Mouse (Mus musculus) CH12.LX (cell line): ENCODE data around the gene Tspan3. TPM values are rescaled to one million over a fixed set of nuclear protein-coding genes. Genes with fewer than 3 reads are reported as not detected.

ENCODE experiments used
- DNase-seq: peaks from one replicate; pipeline ENCODE4 v3.0.0-alpha.2; 2013; ENCODE audit errors: extremely low read depth
- H3K27ac ChIP-seq: 2 replicates; pipeline ENCODE4 v1.5.1; 2012; ENCODE audit warnings: low read depth, mild to moderate bottlenecking, control low read depth, moderate library complexity; ENCODE audit not compliant: insufficient read depth
- H3K27me3 ChIP-seq: replicated peaks from 2 replicates; pipeline ENCODE3; 2012; ENCODE audit warnings: inconsistent platforms
- H3K36me3 ChIP-seq, 2 experiments: replicated peaks in 1 of 2; 2 replicates each; pipeline versions ENCODE3 to v1.6.1; 2012; ENCODE audit warnings: inconsistent platforms in 1 of 2, low read length in 1 of 2, mild to moderate bottlenecking in 1 of 2, mixed read lengths in 1 of 2, moderate library complexity in 1 of 2; ENCODE audit not compliant: control insufficient read depth in 1 of 2, insufficient read depth in 1 of 2
- H3K4me1 ChIP-seq, 2 experiments: 2 replicates each; pipeline ENCODE4 v1.6.1; 2012; ENCODE audit warnings: inconsistent platforms in 1 of 2, moderate library complexity in 1 of 2; ENCODE audit not compliant: insufficient read depth in 2 of 2, control insufficient read depth in 1 of 2
- H3K4me2 ChIP-seq: 2 replicates; pipeline ENCODE4 v1.6.1; 2012; ENCODE audit warnings: low read depth, mild to moderate bottlenecking, control low read depth; ENCODE audit not compliant: poor library complexity, insufficient read depth, severe bottlenecking
- H3K4me3 ChIP-seq, 3 experiments: fragments of 150-350 bp in 1 of 3; sonication (generic) in 1 of 3; replicated peaks in 1 of 3; 2 replicates each; pipeline versions ENCODE3 to v1.5.1; 2011 to 2012; ENCODE audit warnings: low read depth in 2 of 3, low read length in 2 of 3, mild to moderate bottlenecking in 2 of 3, moderate library complexity in 2 of 3, control low read depth in 1 of 3, improper control_type of control experiment in 1 of 3, inconsistent platforms in 1 of 3, mixed read lengths in 1 of 3; ENCODE audit not compliant: poor library complexity in 1 of 3
- H3K79me2 ChIP-seq: replicated peaks from 2 replicates; pipeline ENCODE4 v1.6.1; 2012; ENCODE audit warnings: mild to moderate bottlenecking, moderate library complexity; ENCODE audit not compliant: control insufficient read depth, poor library complexity, insufficient read depth, severe bottlenecking; ENCODE audit errors: extremely low read depth
- H3K9ac ChIP-seq: 2 replicates; pipeline ENCODE4 v1.6.1; 2012; ENCODE audit warnings: low read depth, mild to moderate bottlenecking, control low read depth, moderate library complexity; ENCODE audit not compliant: insufficient read depth
- H3K9me3 ChIP-seq: replicated peaks from 2 replicates; pipeline ENCODE3; 2012; ENCODE audit warnings: low read length, inconsistent platforms, mixed read lengths
- BHLHE40 ChIP-seq: IDR thresholded peaks from 2 replicates; pipeline ENCODE4 v1.6.1; 2011; ENCODE audit warnings: mild to moderate bottlenecking, low read depth, low read length, improper control_type of control experiment
- CHD2 ChIP-seq: IDR thresholded peaks from 2 replicates; pipeline ENCODE4 v1.6.1; 2011; ENCODE audit warnings: low read length, improper control_type of control experiment
- CTCF ChIP-seq, 2 experiments: IDR thresholded peaks in 1 of 2; conservative IDR thresholded peaks in 1 of 2; 2 replicates each; pipeline ENCODE4 v1.5.1; 2011 to 2012; ENCODE audit warnings: low read depth in 2 of 2, low read length in 2 of 2, improper control_type of control experiment in 1 of 2, inconsistent platforms in 1 of 2, mild to moderate bottlenecking in 1 of 2, moderate library complexity in 1 of 2
- E2F4 ChIP-seq: IDR thresholded peaks from 2 replicates; pipeline ENCODE4 v1.6.1; 2011; ENCODE audit warnings: low read depth, low read length, improper control_type of control experiment; ENCODE audit not compliant: insufficient replicate concordance
- ELF1 ChIP-seq: IDR thresholded peaks from 2 replicates; pipeline ENCODE4 v1.6.1; 2014; ENCODE audit warnings: low read depth, mild to moderate bottlenecking, inconsistent platforms, low read length, improper control_type of control experiment
- EP300 ChIP-seq: IDR thresholded peaks from 2 replicates; pipeline ENCODE4 v1.6.1; 2011; ENCODE audit warnings: low read length, improper control_type of control experiment
- ETS1 ChIP-seq: conservative IDR thresholded peaks from 2 replicates; pipeline ENCODE4 v1.6.1; 2012; ENCODE audit warnings: low read depth, mild to moderate bottlenecking, inconsistent platforms, low read length, improper control_type of control experiment, moderate library complexity
- HCFC1 ChIP-seq: IDR thresholded peaks from 2 replicates; pipeline ENCODE4 v1.6.1; 2012; ENCODE audit warnings: low read depth, mild to moderate bottlenecking, inconsistent platforms, low read length, improper control_type of control experiment
- IRF4 ChIP-seq: IDR thresholded peaks from 2 replicates; pipeline ENCODE4 v1.6.1; 2014; ENCODE audit warnings: low read depth, mild to moderate bottlenecking, inconsistent platforms, low read length, improper control_type of control experiment
- JUN ChIP-seq: IDR thresholded peaks from 2 replicates; pipeline ENCODE4 v1.6.1; 2011; ENCODE audit warnings: low read depth, mild to moderate bottlenecking, low read length, improper control_type of control experiment, moderate library complexity; ENCODE audit not compliant: insufficient read depth
- JUND ChIP-seq: conservative IDR thresholded peaks from 2 replicates; pipeline ENCODE4 v1.6.1; 2011; ENCODE audit warnings: low read depth, low read length, improper control_type of control experiment
- KAT2A ChIP-seq: IDR thresholded peaks from 2 replicates; pipeline ENCODE4 v1.6.1; 2012; ENCODE audit warnings: low read length, improper control_type of control experiment, inconsistent platforms; ENCODE audit not compliant: insufficient replicate concordance
- MAFK ChIP-seq: IDR thresholded peaks from 2 replicates; pipeline ENCODE4 v1.6.1; 2011; ENCODE audit warnings: low read length, improper control_type of control experiment; ENCODE audit not compliant: insufficient replicate concordance
- MAX ChIP-seq: IDR thresholded peaks from 2 replicates; pipeline ENCODE4 v1.6.1; 2011; ENCODE audit warnings: low read length, improper control_type of control experiment
- MEF2A ChIP-seq: IDR thresholded peaks from 2 replicates; pipeline ENCODE4 v1.6.1; 2014; ENCODE audit warnings: low read depth, mild to moderate bottlenecking, inconsistent platforms, low read length, improper control_type of control experiment, borderline replicate concordance
- MXI1 ChIP-seq: IDR thresholded peaks from 2 replicates; pipeline ENCODE4 v1.6.1; 2011; ENCODE audit warnings: mild to moderate bottlenecking, low read depth, low read length, improper control_type of control experiment
- MYC ChIP-seq: IDR thresholded peaks from 2 replicates; pipeline ENCODE4 v1.6.1; 2011; ENCODE audit warnings: low read depth, mild to moderate bottlenecking, improper control_type of control experiment, low read length
- PAX5 ChIP-seq: IDR thresholded peaks from 2 replicates; pipeline ENCODE4 v1.6.1; 2012; ENCODE audit warnings: low read length, inconsistent platforms, mixed read lengths
- POLR2A ChIP-seq: IDR thresholded peaks from 2 replicates; pipeline ENCODE4 v1.6.1; 2011; ENCODE audit warnings: low read depth, mild to moderate bottlenecking, improper control_type of control experiment, low read length
- POLR2AphosphoS2 ChIP-seq: IDR thresholded peaks from 2 replicates; pipeline ENCODE4 v1.6.1; 2011; ENCODE audit warnings: low read depth, low read length, improper control_type of control experiment
- RAD21 ChIP-seq: IDR thresholded peaks from 2 replicates; pipeline ENCODE4 v1.6.1; 2011; ENCODE audit warnings: low read depth, mild to moderate bottlenecking, low read length, improper control_type of control experiment, moderate library complexity
- RCOR1 ChIP-seq: conservative IDR thresholded peaks from 2 replicates; pipeline ENCODE4 v1.6.1; 2012; ENCODE audit warnings: low read depth, mild to moderate bottlenecking, inconsistent platforms, low read length, improper control_type of control experiment
- SIN3A ChIP-seq: IDR thresholded peaks from 2 replicates; pipeline ENCODE4 v1.6.1; 2012; ENCODE audit warnings: low read length, improper control_type of control experiment, inconsistent platforms
- TCF12 ChIP-seq: IDR thresholded peaks from 2 replicates; pipeline ENCODE4 v1.6.1; 2014; ENCODE audit warnings: low read depth, mild to moderate bottlenecking, inconsistent platforms, low read length, improper control_type of control experiment
- USF1 ChIP-seq: IDR thresholded peaks from 2 replicates; pipeline ENCODE4 v1.6.1; 2014; ENCODE audit warnings: low read depth, mild to moderate bottlenecking, inconsistent platforms, low read length, improper control_type of control experiment
- ZMIZ1 ChIP-seq: IDR thresholded peaks from 2 replicates; pipeline ENCODE4 v1.6.1; 2012; ENCODE audit warnings: low read depth, mild to moderate bottlenecking, inconsistent platforms, low read length, improper control_type of control experiment
- dilution Hi-C: fragments of 300-500 bp; cut with MboI; formaldehyde crosslinking; loops from 2 replicates; pipeline ENCODE4 v1.14.3; 2020; ENCODE audit warnings: low sequenced_read_pairs; ENCODE audit not compliant: extremely low pct_unique_long_range_greater_than_20kb, extremely low pct_ligation_motif_present
- in situ Hi-C: fragments of 300-500 bp; cut with MboI; formaldehyde crosslinking; loops from 3 replicates; pipeline ENCODE4 v1.14.3; 2019; ENCODE audit warnings: low sequenced_read_pairs, low pct_ligation_motif_present, low pct_unique_long_range_greater_than_20kb, mixed read lengths
- polyA plus RNA-seq: library from polyadenylated mRNA; unstranded; fragments of >175 nt; gene quantifications from 2 replicates; pipeline ENCODE4 v1.2.1, GENCODE M21; 2012; ENCODE audit warnings: low read depth; ENCODE audit not compliant: insufficient read length
- total RNA-seq, 2 experiments: library from RNA; depleted of rRNA; stranded (reverse); fragments of 300-350 nt in 1 of 2; fragments of >200 nt in 1 of 2; gene quantifications; 2 replicates each; pipeline ENCODE4 v1.2.3; 2012 to 2014

Gene Tspan3
- total and polyA plus RNA-seq, 3 experiments, result 34.5 to 85.9 (median 60.4) TPM

DNA sequence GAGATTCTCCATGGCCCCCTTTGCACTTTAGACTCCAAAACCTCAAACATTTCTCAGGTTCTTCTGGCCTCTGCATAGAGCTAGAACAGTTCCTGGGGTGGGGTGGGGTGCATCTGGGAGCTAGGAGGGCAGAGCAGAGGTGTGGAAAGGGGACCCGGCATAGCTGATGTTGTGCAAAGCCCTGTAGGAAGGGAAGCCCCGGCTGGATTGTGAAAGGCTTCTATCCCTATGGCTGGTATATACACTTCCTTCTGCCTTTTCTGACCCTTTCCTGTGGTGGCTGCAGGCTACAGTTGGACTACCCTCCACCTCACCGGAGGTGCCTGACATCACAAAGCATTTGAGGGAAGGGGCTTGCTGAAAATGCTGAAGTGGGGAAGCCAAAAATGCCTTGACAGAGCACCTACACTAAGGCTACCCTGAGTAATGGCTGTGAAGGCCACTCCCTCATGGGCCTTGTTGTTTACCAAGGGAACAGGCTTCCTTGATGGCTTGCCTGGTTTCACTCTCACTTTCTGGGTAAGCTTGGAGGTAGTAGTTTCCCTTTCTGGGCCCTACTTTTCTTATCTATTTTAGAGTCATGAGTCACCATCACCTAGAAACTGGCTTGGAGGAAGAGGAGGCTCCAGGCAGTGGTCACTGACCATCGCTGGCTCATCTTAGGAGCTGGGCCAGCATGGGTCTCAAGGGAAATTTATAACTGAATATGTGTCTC lies 67.5 kb downstream of the Tspan3 start:
- Histone ChIP-seq H3K27me3 (no peaks in the 10 kb centered on the region), H3K79me2 (no peaks in the 10 kb centered on the region), H3K4me1 (peaks cover 21 to 91% of the 10 kb centered on the region in 2 experiments), H3K9me3 (peaks cover 3% of the 10 kb centered on the region), H3K4me3 (no peak overlapping the region), H3K27ac (no peak overlapping the region), H3K36me3 (peaks cover 0 to 23% of the 10 kb centered on the region in 2 experiments), H3K4me2 (peak overlapping the region; percentile 6; the same call in 1 of the 2 replicates), H3K9ac (no peak overlapping the region)
- peak; percentile 69 for TF ChIP-seq JUND
- no peak for TF ChIP-seq USF1
- peak; percentile 80 for TF ChIP-seq EP300
- TF ChIP-seq HCFC1, result peak; percentile 24; the same call in 1 of the 2 replicates
- peak; percentile 73 for TF ChIP-seq TCF12
- peak; percentile 99 for TF ChIP-seq MEF2A
- TF ChIP-seq SIN3A, result peak; percentile 65; the same call in 1 of the 2 replicates
- TF ChIP-seq IRF4, result peak; percentile 82
- no peak for TF ChIP-seq CTCF (conservative IDR thresholded peaks at IDR 0.05 in 1 of 2, IDR thresholded peaks at IDR 0.05 in 1 of 2; ENCODE audit: low read depth in 2 of 2, low read length in 2 of 2)
- TF ChIP-seq BHLHE40, result peak; percentile 73
- TF ChIP-seq MAFK, result peak; percentile 67; the same call in 1 of the 2 replicates
- peak; percentile 62 for TF ChIP-seq MAX
- TF ChIP-seq RAD21, result no peak
- peak; percentile 45; the same call in 1 of the 2 replicates for TF ChIP-seq ELF1
- TF ChIP-seq E2F4, result no peak
- TF ChIP-seq POLR2AphosphoS2, result no peak
- TF ChIP-seq RCOR1, result peak; percentile 79
- TF ChIP-seq POLR2A, result no peak
- 0 out of 2 replicates have a peak, but pooled peaks have one; percentile 18 for TF ChIP-seq MYC
- TF ChIP-seq CHD2, result peak; percentile 35; the same call in 1 of the 2 replicates
- TF ChIP-seq ETS1, result peak; percentile 91
- no peak for TF ChIP-seq PAX5
- peak; percentile 57; the same call in 1 of the 2 replicates for TF ChIP-seq MXI1
- 0 out of 2 replicates have a peak, but pooled peaks have one; percentile 22 for TF ChIP-seq KAT2A
- TF ChIP-seq JUN, result peak; percentile 86
- no peak for TF ChIP-seq ZMIZ1
- DNase-seq, result peak; percentile 76
- dilution Hi-C loops, result no loop called here
- in situ Hi-C loops, result no loop called here
